Mouse (Mus musculus) cerebral cortex, adult 2 months (tissue): ENCODE results near the gene Olfr315.

ENCODE experiments used
- WGBS: fragments of 180-500 bp; shearing (Covaris S2); methylation state at CpG from one replicate; pipeline ENCODE4 v1.1.7; 2018; 5-methylcytosine and 5-hydroxymethylcytosine counted together

Olfr315 gene

GRCm38 (mm10) chr11:58772888-58773287, at the start of gene Olfr315:
TSS of gene Olfr315 (plus strand) at chr11:58773188.

DNA sequence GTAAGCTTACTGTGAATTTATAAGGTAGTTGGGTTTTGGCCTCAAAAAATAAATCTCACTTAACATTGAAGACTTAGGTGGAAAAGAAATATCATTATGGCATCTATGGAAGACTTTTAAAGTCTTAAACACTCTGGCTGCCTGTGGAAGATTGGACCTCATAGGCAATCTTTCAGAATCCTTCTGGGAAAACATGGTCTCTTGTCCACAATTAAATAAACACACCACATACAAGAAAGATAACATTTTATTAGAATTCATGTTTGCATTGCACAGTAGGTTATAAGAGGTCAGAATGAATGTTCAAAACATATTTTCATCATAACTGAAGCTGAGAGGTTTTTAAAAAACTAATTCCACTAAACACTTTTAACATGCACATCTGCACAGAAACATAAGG, 49.1 kb upstream of the Olfr315 start, which contains the start of gene Olfr318:
Gene Olfr318, minus strand, starts transcription at position 101 of the 400 bp plus-strand sequence.

DNA sequence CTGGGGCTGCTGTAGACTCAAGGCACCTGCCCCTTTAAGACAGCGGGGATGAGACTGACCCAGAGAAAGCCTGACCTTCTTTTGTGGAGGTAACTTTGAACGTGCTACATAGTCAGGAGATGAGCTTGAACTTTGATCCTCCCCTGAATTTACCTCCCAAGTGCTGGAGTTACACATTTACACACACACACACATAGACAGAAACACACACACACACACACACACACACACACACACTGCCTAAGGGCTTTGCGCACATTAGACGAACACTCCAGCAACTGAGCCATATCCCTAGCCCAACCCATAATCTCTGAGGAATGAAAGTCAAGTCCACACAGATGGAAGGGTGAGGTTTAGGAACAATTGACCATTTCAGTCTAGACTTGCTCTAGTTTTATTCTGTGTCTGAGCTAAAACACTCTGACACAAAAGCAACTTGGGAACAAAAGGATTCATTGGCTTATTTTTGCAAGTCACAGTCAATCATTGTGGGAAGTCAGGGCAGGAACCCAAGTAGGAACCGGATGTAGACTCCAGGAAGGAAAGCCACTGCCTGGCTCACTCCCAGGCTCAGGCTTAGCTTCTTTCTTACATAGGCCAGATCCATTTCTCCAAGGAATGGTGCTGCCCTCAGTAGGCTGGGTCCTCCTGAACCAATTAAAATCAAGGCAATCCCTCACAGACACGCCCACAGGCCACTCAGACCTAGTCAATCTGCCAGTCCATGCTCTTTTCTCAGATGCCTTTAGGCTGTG, 44.9 kb upstream of the Olfr315 start:
- 78% methylated on average over 6 of the region's 6 CpGs for WGBS

DNA sequence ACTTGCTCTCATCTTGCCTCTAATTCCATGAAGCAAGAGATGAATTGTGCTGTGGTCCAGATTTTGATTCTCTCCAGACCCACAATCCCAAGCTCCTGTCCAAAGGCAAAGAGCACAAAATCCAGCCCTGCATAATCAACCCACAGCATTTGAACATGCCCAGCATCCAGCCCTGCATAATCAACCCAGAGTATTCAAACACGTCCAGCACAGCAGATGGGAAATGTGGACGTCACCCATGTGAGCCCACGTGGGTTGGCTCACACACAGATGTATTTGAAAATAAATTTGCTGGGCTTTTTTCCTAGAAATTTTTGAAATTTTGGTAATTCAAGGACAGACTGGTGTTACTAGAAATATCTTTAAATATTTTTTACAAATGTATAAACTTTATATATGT, 39.6 kb upstream of the Olfr315 start:
- 29% methylated on average over 3 of the region's 3 CpGs for WGBS

- WGBS = 81% methylated on average over 4 of the region's 4 CpGs
These were observed 34.2 kb upstream of the Olfr315 start, which contains the start of gene Olfr317 for GRCm38 (mm10) chr11:58738792-58739262. TSS of gene Olfr317 (minus strand) at chr11:58739212.

GRCm38 (mm10) chr11:58751096-58751495, 21.9 kb upstream of the Olfr315 start:
- 74% methylated on average over 18 of the region's 18 CpGs for WGBS

GRCm38 (mm10) chr11:58752434-58752833, 20.6 kb upstream of the Olfr315 start, which contains the start of gene Olfr316:
TSS of gene Olfr316 (plus strand) at chr11:58752734.
- 82% methylated on average over 2 of the region's 2 CpGs for WGBS

- WGBS = 84% methylated on average over 6 of the region's 6 CpGs
These were observed 9.6 kb downstream of the Olfr315 start, which contains the start of gene Olfr314 for GRCm38 (mm10) chr11:58782480-58783089. TSS of gene Olfr314 (plus strand) at chr11:58782952.

DNA sequence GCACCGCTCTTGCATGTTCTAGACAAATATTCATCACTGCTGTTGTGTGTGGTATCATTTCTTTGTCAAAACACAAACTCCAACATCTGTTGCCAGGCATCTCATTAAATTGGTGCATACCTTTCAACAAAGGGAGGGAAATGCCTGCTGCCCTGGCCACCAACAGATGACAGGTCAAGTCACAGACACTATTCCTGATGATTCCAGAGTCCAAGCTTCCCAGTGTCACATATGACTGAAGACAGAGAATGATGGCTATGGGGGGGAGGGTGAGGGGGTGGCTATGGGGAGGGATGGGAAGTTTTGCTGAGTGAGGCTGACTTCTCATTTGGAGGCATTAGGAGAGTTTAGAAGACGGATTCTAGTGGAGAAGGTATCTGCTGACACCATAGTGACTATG, 11.2 kb downstream of the Olfr315 start:
- 76% methylated on average over 2 of the region's 2 CpGs for WGBS

GRCm38 (mm10) chr11:58787651-58788050, 14.7 kb downstream of the Olfr315 start:
- WGBS = 88% methylated on average over 10 of the region's 10 CpGs

DNA sequence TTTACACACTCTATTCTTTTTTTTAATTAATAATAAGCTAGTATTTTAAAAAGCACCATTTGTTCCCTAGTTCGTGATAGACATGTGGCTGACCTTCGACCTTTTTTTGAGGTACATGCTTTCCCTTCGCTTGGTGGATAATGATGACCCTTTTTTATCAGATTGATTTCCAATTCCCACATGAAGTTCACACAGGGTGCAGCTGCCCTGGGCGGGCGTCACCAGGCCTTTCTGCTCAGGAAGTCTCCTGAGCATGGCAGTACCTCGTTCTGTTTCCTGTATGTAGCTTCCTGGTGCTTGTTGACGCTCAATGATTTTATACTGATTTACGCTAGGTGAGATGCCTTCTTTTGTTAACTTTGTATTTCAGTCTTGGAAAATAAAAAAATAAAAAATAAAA, 15.4 kb downstream of the Olfr315 start:
- 88% methylated on average over 8 of the region's 8 CpGs for WGBS

DNA sequence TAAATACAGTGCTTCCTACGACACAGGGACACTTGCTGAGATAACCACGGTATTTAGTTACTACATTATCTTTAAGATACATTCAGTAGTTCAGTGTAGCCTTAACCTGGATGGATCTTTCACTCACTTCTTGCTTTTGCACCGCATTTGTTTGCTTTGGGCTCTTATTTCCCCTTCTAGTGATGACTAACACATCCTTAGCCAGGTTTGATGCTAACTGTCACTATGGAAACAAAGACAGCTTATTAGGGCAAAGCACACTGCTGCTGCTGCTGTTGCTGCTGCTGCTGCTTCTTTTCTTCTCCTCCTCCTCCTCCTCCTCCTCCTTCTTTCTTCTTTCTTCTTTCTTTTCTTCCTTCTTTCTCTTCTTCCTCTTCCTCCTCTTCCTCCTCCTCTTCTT, 16.5 kb downstream of the Olfr315 start:
- WGBS = 34% methylated on average over 3 of the region's 3 CpGs

GRCm38 (mm10) chr11:58790053-58790452, 17.1 kb downstream of the Olfr315 start:
- 61% methylated on average over 2 of the region's 2 CpGs for WGBS

DNA sequence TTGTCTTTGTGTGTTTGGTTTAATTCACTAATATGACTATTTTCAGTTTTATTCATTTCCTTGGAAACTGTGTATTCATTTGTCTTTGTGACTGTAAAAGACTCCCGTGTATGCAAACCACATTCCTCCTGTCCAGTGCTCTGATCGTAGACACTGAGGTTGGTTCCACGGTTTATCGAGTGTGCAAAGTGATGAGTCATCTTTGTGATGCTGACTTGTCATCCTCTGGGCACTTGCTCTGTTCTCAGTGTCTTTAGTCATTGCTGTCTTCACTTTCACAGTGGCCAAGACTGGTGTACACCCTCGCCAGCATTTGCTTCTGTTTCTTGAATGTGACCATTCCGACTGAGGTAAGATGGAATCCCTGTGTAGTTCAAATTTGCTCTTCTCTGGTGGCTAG, 17.7 kb downstream of the Olfr315 start:
- 79% methylated on average over 6 of the region's 6 CpGs for WGBS

DNA sequence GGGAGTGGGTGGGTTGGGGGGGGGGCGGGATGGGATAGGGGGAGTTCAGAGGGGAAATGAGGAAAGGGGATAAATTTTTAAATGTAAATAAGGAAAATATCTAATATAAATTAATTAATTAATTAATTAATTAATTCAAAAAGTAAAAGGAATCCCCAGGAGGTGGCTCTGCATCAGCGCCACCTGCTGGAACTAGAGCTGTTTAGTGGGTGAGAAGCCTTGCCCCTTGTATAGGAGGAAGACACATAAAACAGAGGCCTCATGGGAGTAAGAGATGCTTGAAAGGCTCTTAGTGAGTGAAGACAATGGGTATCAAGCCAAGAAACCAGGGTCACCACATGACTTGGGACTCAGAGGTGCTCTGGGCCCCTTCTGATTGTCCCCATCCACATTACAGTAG, 22.9 kb downstream of the Olfr315 start:
- WGBS = 89% methylated on average over 2 of the region's 2 CpGs

DNA sequence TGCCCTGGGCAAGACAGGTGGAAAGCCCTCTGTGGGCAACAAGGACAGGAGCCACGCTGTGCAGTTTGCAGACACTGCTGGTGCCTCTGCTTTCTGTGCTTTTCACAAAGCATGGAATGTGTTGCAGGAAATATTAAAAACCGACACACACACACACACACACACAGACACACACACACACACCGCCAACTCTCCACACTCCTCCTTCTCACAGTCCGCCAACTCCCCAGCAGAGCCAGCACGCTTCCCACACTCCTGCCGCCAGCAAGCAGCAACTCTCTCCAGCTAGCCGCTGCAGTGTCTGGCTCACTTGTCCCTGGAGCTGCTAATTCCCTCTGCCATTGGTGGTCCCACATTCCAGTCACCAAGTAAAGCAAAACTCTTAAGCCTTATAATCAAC, 23.9 kb downstream of the Olfr315 start:
- 42% methylated on average over 7 of the region's 7 CpGs for WGBS

- 52% methylated on average over 5 of the region's 5 CpGs for WGBS
These were observed 26.8 kb downstream of the Olfr315 start for GRCm38 (mm10) chr11:58799747-58800146.

DNA sequence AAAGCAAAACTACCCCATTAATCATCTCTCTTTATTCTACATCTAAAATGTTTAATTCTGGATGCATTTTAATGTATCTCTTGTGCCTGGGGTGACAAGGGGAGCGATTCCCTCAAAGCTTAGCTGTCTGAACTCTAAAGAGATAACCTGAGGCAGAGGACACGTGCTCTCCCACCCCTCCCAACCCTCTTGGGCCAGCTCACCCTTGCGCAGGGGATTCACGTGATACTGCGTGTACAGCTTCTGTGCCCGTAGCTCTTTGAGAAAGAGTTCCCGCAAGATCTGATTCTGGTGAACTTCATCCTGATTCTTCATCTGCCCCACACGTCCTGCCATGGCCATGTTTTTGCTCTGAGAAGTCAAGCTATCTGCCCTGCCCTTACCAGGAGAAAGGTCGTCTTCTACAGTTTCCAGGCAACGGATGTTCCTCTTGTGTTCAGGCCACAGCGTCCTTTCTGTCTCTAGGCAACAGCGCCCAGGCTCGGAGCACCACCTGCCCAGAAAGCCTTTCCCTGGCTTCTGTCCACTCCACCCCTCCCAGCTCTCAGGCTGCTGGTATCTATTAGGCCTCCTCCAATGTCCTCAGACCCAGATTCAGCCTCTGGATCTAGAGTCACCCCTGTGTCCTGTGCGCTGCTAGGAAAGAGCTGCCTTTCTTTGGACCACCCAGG, 28.7 kb downstream of the Olfr315 start, which contains the start of gene Fam183b:
Gene Fam183b, minus strand, starts transcription at position 403 of the 671 bp plus-strand sequence.
- WGBS = 30% methylated on average over 14 of the region's 14 CpGs

- 88% methylated on average over 4 of the region's 4 CpGs for WGBS
These were observed 30.9 kb downstream of the Olfr315 start for GRCm38 (mm10) chr11:58803871-58804270.

- 74% methylated on average over 2 of the region's 2 CpGs for WGBS
These were observed 31.4 kb downstream of the Olfr315 start for GRCm38 (mm10) chr11:58804393-58804792.

- WGBS = 5% methylated on average over 1 of the region's 1 CpGs
These were observed 39.0 kb downstream of the Olfr315 start for GRCm38 (mm10) chr11:58812001-58812400.

- 59% methylated on average over 1 of the region's 1 CpGs for WGBS
These were observed 41.7 kb downstream of the Olfr315 start, which contains the start of gene Olfr313 for GRCm38 (mm10) chr11:58814700-58815099. TSS of gene Olfr313 (plus strand) at chr11:58815000.
